Mouse (Mus musculus): ENCODE results near the gene Itih1. TPM values are rescaled to one million over a fixed set of nuclear protein-coding genes. Genes with fewer than 3 reads are reported as not detected.

The Itih1 gene
- 0.34 and 0.41 TPM in 2 replicates for polyA plus RNA-seq (2015; fragmentation: Nextera tagmentation; extraction: Ambion mirVana)

DNA sequence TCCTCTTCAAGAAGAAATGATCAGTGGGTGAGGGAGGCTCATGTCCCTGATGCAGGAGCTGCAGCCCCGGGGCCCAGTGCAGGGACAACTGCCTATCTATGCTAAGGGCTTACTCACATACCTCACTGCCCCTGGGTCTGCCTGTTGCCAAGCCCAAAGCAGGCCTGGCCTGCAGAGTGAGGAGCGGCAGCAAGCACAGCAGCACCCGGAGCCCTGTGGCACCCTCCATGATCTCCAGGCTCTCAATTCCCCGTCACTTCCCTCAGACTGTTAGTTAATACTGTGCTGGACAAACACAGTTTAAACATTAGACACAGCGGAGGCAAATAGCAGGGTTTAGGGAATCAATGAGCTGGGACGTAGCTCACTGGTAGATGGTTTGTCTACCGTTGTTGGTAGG is at the start of gene Itih1:
Gene Itih1 (minus strand): TSS at position 252 of the 400 bp plus-strand sequence.
- ATAC-seq (replicated peaks; ENCODE audit: low FRiP score, low read depth) (no peak), DNase-seq (ENCODE audit: low spot score) (no peak)
- no peak for TF ChIP-seq CTCF (IDR thresholded peaks at IDR 0.05; ENCODE audit: low read depth)
- Histone ChIP-seq H3K27me3 (ENCODE audit: insufficient read depth, low read length) (no peaks in the 10 kb centered on the region), H3K27ac (no peak within 1 kb of the TSS), H3K9ac (ENCODE audit: low read depth, low read length) (no peak within 1 kb of the TSS), H3K4me1 (replicated peaks; ENCODE audit: insufficient read depth, low read length) (no peaks in the 10 kb centered on the region), H3K4me3 (replicated peaks; ENCODE audit: low read depth, low read length) (no peak within 1 kb of the TSS), H3K4me2 (ENCODE audit: low read length) (no peak within 1 kb of the TSS), H3K36me3 (ENCODE audit: insufficient read depth, low read length) (no peaks in the 10 kb centered on the region), H3K9me3 (replicated peaks; ENCODE audit: low read length) (no peaks in the 10 kb centered on the region)
- 69% methylated on average over 7 of the region's 7 CpGs for WGBS

DNA sequence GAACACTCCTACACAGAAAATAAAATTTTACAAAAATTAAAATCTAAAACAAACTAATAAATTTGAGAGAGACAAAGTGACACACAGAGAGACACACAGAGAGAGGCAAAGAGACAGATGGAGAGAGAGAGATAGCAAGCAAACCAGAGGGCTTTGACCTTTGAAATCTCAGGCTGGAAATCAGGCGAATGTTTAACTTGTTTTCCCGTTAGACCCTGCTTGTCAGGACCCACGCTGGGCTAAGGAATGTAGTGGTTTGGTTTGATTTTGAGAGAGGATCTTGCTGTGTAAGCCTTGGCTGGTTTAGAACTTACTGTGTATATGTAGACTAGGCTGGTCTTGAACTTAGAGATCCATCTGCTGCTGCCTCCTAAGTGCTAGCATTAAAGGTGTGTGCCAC is 33.1 kb upstream of the Itih1 start:
- WGBS = 82% methylated on average over 3 of the region's 3 CpGs
- peak; percentile 2 for DNase-seq (ENCODE audit: low spot score)

DNA sequence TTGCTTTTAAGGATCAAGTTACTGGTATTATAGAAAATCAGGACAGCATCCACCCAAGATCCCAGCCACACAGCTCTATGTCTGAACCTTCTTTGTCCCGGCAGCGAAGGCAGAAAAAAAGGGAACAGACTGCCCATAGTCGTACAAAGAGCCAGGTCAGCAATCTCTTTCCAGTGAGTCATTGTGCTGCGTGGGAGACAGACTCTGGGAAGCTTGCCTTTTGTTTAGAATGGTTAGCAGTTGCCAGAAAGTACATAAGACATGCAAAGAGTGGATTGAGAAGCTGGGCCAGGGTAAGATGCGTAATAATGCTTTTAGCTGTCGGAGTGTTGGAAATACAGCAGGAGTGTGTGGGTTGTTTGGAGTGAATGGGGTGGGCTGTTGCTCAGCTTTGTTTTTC is 31.1 kb upstream of the Itih1 start:
- no peaks in the 10 kb centered on the region for H3K27me3 ChIP-seq (ENCODE audit: insufficient read depth, low read length)
- no peak for TF ChIP-seq CTCF (IDR thresholded peaks at IDR 0.05; ENCODE audit: low read depth)
- H3K27ac ChIP-seq = peak overlapping the region; percentile 3; the same call in 1 of the 2 replicates
- DNase-seq (ENCODE audit: low spot score) (peak; percentile 42), ATAC-seq (replicated peaks; ENCODE audit: low FRiP score, low read depth) (no peak)
- no peaks in the 10 kb centered on the region for H3K9me3 ChIP-seq (replicated peaks; ENCODE audit: low read length)
- H3K4me1 ChIP-seq (replicated peaks; ENCODE audit: insufficient read depth, low read length) = no peaks in the 10 kb centered on the region
- H3K4me3 ChIP-seq (replicated peaks; ENCODE audit: low read depth, low read length) = no peak overlapping the region
- WGBS = 56% methylated on average over 6 of the region's 6 CpGs
- H3K4me2 ChIP-seq (ENCODE audit: low read length) = no peak overlapping the region
- peaks cover 12% of the 10 kb centered on the region for H3K36me3 ChIP-seq (ENCODE audit: insufficient read depth, low read length)
- H3K9ac ChIP-seq (ENCODE audit: low read depth, low read length) = no peak overlapping the region

More for the DNA sequence above, 33.1 kb upstream of the Itih1 start:
- H3K9me3 ChIP-seq (replicated peaks; ENCODE audit: low read length) = no peaks in the 10 kb centered on the region
- no peak for ATAC-seq (replicated peaks; ENCODE audit: low FRiP score, low read depth)
- no peak overlapping the region for H3K9ac ChIP-seq (ENCODE audit: low read depth, low read length)
- no peaks in the 10 kb centered on the region for H3K4me1 ChIP-seq (replicated peaks; ENCODE audit: insufficient read depth, low read length)
- no peak overlapping the region for H3K4me2 ChIP-seq (ENCODE audit: low read length)
- peaks cover 6% of the 10 kb centered on the region; the same call in 1 of the 2 replicates for H3K36me3 ChIP-seq (ENCODE audit: insufficient read depth, low read length)
- H3K27me3 ChIP-seq (ENCODE audit: insufficient read depth, low read length) = no peaks in the 10 kb centered on the region
- no peak overlapping the region for H3K27ac ChIP-seq
- no peak overlapping the region for H3K4me3 ChIP-seq (replicated peaks; ENCODE audit: low read depth, low read length)
- TF ChIP-seq CTCF (IDR thresholded peaks at IDR 0.05; ENCODE audit: low read depth) = no peak

DNA sequence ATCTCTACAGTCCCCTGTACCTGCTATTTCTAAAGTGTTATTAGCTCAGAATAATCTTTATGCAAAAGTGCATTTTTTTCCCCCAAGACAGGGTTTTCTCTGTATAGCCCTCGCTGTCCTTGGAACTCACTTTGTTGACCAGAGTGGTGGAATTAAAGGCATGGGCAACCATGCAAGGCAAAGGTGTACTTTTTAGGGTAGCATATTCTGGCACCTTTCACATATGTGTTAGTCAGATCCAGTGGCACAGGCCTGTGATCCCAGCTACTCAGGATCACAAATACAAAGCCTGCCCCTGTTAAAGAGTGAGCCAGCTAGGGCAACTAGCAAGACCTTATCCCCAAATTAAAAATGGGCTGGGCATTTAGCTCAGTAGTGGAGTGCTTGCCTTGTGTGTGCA is 17.3 kb upstream of the Itih1 start:
- TF ChIP-seq CTCF (IDR thresholded peaks at IDR 0.05; ENCODE audit: low read depth) = no peak
- no peaks in the 10 kb centered on the region for H3K4me1 ChIP-seq (replicated peaks; ENCODE audit: insufficient read depth, low read length)
- WGBS = 71% methylated on average over 1 of the region's 1 CpGs
- H3K9me3 ChIP-seq (replicated peaks; ENCODE audit: low read length) = no peaks in the 10 kb centered on the region
- ATAC-seq (replicated peaks; ENCODE audit: low FRiP score, low read depth) (no peak), DNase-seq (ENCODE audit: low spot score) (no peak)
- no peaks in the 10 kb centered on the region for H3K27me3 ChIP-seq (ENCODE audit: insufficient read depth, low read length)
- H3K27ac ChIP-seq = no peak overlapping the region
- peaks cover 6% of the 10 kb centered on the region; the same call in 1 of the 2 replicates for H3K36me3 ChIP-seq (ENCODE audit: insufficient read depth, low read length)
- no peak overlapping the region for H3K4me2 ChIP-seq (ENCODE audit: low read length)
- H3K4me3 ChIP-seq (replicated peaks; ENCODE audit: low read depth, low read length) = no peak overlapping the region
- H3K9ac ChIP-seq (ENCODE audit: low read depth, low read length) = no peak overlapping the region

DNA sequence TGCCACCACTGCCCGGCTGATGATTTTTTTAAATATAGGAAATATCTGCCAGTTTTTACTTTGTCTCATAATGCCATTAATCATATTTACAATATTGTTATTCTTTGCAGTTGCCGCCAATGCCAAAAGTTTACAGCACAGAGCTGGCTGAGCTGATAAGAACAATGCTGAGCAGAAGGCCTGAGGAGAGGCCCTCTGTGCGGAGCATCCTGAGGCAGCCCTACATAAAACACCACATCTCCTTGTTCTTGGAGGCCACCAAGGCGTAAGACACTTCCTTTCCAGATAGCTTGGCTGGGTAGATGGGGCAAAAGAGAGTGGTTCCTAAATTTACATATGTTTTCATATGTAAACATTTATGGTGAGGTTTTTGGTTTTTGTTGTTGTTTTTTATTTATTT is 15.9 kb upstream of the Itih1 start:
- Histone ChIP-seq H3K27ac (no peak overlapping the region), H3K9ac (ENCODE audit: low read depth, low read length) (no peak overlapping the region), H3K4me3 (replicated peaks; ENCODE audit: low read depth, low read length) (no peak overlapping the region), H3K9me3 (replicated peaks; ENCODE audit: low read length) (no peaks in the 10 kb centered on the region), H3K4me1 (replicated peaks; ENCODE audit: insufficient read depth, low read length) (no peaks in the 10 kb centered on the region), H3K4me2 (ENCODE audit: low read length) (no peak overlapping the region), H3K36me3 (ENCODE audit: insufficient read depth, low read length) (peaks cover 6% of the 10 kb centered on the region; the same call in 1 of the 2 replicates), H3K27me3 (ENCODE audit: insufficient read depth, low read length) (no peaks in the 10 kb centered on the region)
- ATAC-seq (replicated peaks; ENCODE audit: low FRiP score, low read depth) = no peak
- TF ChIP-seq CTCF (IDR thresholded peaks at IDR 0.05; ENCODE audit: low read depth) = no peak
- 88% methylated on average over 4 of the region's 4 CpGs for WGBS
- DNase-seq (ENCODE audit: low spot score) = no peak

DNA sequence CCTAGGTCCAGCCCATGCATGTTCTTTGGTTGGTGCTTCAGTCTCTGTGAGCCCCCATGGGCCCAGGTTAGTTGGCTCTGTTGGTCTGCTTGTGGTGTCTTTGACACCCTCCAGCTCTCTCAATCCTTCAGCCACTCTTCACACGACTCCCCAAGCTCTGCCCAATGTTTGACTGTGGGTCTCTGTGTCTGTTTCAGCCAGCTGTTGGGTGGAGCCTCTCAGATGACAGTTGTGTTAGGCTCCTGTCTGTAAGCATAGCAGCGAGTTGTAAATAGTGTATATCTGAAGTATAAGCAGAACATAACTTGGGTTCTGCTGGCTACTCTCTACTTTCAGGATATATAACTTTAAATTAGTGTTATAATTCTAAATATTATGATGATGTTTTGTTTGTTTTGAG is 15.4 kb upstream of the Itih1 start:
- no peak for ATAC-seq (replicated peaks; ENCODE audit: low FRiP score, low read depth)
- Histone ChIP-seq H3K4me3 (replicated peaks; ENCODE audit: low read depth, low read length) (no peak overlapping the region), H3K4me1 (replicated peaks; ENCODE audit: insufficient read depth, low read length) (no peaks in the 10 kb centered on the region), H3K9me3 (replicated peaks; ENCODE audit: low read length) (no peaks in the 10 kb centered on the region), H3K9ac (ENCODE audit: low read depth, low read length) (no peak overlapping the region), H3K36me3 (ENCODE audit: insufficient read depth, low read length) (peaks cover 6% of the 10 kb centered on the region; the same call in 1 of the 2 replicates), H3K4me2 (ENCODE audit: low read length) (no peak overlapping the region), H3K27me3 (ENCODE audit: insufficient read depth, low read length) (no peaks in the 10 kb centered on the region), H3K27ac (no peak overlapping the region)
- WGBS = 77% methylated on average over 2 of the region's 2 CpGs
- DNase-seq (ENCODE audit: low spot score) = no peak
- no peak for TF ChIP-seq CTCF (IDR thresholded peaks at IDR 0.05; ENCODE audit: low read depth)

Measured in kidney, postnatal 0 days (tissue).